Mouse (Mus musculus) heart, adult 2 months (tissue): ENCODE measurements at regions not wholly inside any gene's neighbourhood (a gene's known extent, or its start where the extent isn't known, plus 50 kb on each side); places are given as distances from the start of the nearest gene placed in this dataset.

ENCODE experiments used
- CTCF ChIP-seq: fragments of 200-600 bp; IDR thresholded peaks from 2 replicates; pipeline ENCODE4 v1.8.1; 2022; ENCODE audit warnings: antibody characterized with exemption, mild to moderate bottlenecking, moderate library complexity
- EP300 ChIP-seq: fragments of 200-500 bp; IDR thresholded peaks from 2 replicates; pipeline ENCODE4 v1.6.1; 2011; ENCODE audit warnings: low read depth, low read length, control low read depth; ENCODE audit not compliant: insufficient read depth
- POLR2A ChIP-seq: fragments of 200-500 bp; IDR thresholded peaks from 2 replicates; pipeline ENCODE4 v1.6.1; 2011; ENCODE audit warnings: mild to moderate bottlenecking, low read depth, low read length, control low read depth; ENCODE audit not compliant: insufficient read depth

DNA sequence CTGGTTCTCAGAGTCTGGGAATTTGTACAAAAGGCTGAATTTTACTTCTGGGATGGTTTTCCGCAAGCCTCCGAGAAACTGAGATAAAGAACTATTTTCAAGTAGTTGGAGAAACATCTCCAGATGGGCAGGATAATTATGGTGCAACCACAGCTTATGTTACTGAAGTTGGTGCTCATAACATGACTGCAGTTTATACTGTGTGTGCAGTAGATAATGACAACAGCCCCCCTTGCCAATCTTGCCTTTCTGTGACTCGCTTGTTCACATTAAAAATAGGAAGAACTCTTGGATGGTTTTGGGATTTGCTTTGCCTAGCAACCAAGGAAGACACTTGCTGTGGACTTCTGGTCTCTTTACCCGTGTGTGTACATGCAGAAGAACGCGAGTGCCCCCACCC is 72.4 kb upstream of the Psmd7 start:
- TF ChIP-seq EP300 (no peak), CTCF (no peak), POLR2A (no peak)
